Mouse (Mus musculus): ENCODE measurements around the gene Tctex1d2.

DNA sequence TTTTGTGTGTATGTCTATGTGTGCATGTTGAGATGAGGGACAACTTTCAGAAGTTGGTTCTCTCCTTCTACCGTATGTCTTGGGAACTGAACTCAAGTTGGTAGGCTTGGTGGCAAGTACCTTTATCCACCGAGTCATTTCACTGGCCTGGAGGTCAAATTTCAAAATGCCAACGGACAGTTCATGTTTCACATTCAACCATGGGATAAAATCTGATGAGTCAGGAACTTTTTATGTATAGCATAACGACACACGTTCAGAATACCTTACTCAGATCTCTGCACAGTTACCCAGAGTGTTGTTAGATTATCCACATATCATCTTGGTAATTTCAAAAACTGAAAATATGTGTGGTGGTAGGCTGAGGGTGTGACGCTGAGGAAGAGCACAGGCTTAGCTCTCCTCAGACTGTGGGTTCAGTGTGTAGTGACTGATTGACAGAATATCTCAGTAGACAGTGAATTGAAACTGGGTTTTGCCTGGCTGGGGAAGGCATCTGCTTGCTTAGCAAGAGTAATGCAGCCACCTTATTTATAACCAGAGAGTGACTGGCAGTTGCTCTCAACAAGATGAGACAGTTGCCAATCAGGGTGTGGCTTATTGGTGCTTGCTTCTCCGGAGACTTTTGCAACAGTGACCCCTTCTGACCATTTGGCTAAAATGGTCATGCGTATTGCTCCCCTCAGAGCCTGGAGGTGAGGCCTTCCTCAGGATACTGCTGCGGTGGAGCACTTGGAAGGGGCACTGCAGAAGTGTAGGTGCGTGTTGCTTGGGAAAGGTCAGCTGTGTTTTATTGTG, 38.3 kb downstream of the Tctex1d2 start:
- TF ChIP-seq POLR2A (IDR thresholded peaks at IDR 0.05; ENCODE audit: low read depth, low read length) (no peak), CTCF (IDR thresholded peaks at IDR 0.05; ENCODE audit: extremely low read depth, insufficient read length, insufficient replicate concordance, low read depth, low read length) (peak; percentile 59; the same call in 1 of the 2 replicates)

Measured in small intestine, adult 2 months (tissue).